Mouse (Mus musculus): ENCODE measurements around the gene Myh7b.

DNA sequence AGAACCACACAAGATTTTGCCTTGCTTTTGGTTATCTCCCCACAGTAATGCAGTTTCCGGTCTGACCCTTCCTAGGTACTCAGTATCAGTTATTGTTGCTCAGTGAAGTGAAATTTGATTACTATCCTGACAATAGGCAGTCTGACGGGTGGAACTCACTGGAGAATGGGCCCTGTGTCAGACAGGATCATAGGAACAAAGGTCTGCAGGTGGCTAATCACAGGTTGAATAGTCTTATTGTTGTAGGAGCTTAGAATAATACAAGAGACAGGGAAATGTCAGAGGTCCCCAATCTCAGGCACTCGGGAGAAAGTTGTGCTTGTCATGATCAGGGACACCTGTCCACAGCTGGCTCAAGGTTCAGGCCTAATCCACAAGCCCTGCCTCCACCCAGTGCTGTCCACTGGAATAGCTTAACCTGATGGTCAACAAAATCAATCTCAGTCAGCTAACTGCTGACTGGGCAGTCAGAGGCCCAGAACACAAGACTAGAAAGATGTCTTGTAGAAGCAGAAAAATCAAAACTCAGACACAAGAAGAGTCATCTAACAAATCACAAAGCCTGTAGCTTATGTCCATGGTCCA lies 41.7 kb upstream of the Myh7b start:
- TF ChIP-seq CTCF (IDR thresholded peaks at IDR 0.05; ENCODE audit: insufficient read depth, low read length) (no peak), POLR2A (IDR thresholded peaks at IDR 0.05; ENCODE audit: borderline replicate concordance, extremely low read depth, low read depth, low read length) (no peak)

Data from lung, adult 2 months (tissue).